Mouse (Mus musculus) spleen, postnatal 0 days (tissue): ENCODE results near the gene Stard3nl. TPM values are rescaled to one million over a fixed set of nuclear protein-coding genes. Genes with fewer than 3 reads are reported as not detected.

Experiments used
- polyA plus RNA-seq: library from polyadenylated mRNA; unstranded; fragments of >200 nt; fragmentation: Nextera tagmentation; extraction: Ambion mirVana; gene quantifications from 2 replicates; pipeline ENCODE4 v1.2.1, GENCODE M21; 2015

Gene Stard3nl
- polyA plus RNA-seq = 31.6 and 39.9 TPM in 2 replicates

DNA sequence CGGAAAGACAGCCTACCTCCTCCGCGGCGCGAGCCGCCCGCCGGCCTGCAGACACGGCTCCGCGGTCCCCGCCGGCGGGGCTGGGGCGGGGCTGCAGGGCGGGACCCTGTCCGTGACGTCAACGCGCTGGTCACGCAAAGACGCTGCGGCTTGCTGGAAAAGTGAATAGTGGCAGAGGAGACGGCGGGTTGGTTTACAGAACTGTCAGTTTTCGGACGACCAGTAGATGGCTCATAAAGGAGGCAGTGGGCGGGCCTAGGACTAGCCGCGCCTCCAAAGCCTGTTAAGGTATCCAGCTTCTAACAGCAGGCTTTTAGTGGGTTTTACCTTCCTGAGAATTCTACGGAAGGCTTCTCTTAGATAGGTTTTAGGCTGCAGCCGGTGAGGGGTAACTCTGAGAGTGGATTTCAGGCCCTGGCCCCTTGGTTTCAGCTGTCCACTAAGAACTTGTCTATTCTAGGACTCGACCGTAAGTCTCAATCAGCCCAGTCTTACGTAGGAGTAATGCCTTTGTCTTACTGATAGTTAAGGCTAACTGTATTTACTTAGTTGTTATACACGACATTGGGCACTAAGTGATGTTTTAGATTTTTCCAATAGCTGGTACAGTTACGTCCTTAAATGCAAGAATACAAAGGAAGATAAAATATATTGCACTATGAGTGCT, at the start of gene Stard3nl:
Stard3nl (minus strand) TSS at position 108 of the 667 bp plus-strand sequence.

Other genes with a start within 250 kb of the Stard3nl start
- gene Epdr1, start 224.1 kb upstream of the Stard3nl start, polyA plus RNA-seq = 32.6 and 32.9 TPM in 2 replicates
- 1.2 and 1.7 TPM in 2 replicates for gene Sfrp4, start 227.3 kb upstream of the Stard3nl start, polyA plus RNA-seq